In genomic region chr17:49562701-49563415, GRCm38 (mm10) we compare ENCODE assay signal across 8 mouse cellular contexts. TPM values are rescaled to one million over a fixed set of nuclear protein-coding genes. Genes with fewer than 3 reads are reported as not detected.
DNase-seq lines count a peak whose midpoint lies in the region; ATAC-seq and TF ChIP-seq lines count a peak whose summit lies in the region.
"Had no signal": no experiment of that assay in that cellular context is flagged by ENCODE, and none has a peak within 500 bp of the region (broad histone marks: within the 10 kb centered on the region; RNA-seq: fewer than 3 reads in every experiment).

No protein-coding gene starts in this region.

- H3K27ac ChIP-seq in layer of hippocampus, adult 2 months = peak overlapping the region; percentile 82
- H3K27ac ChIP-seq in forebrain, embryonic 15.5 days (replicated peaks) = no peak overlapping the region
- peak overlapping the region; percentile 96 for H3K27ac ChIP-seq in limb, embryonic 15.5 days
- H3K27ac ChIP-seq in small intestine, adult 2 months (ENCODE audit: insufficient read depth, low read depth, low read length) = peak overlapping the region; percentile 57

- no peak for TF ChIP-seq POLR2A in small intestine, adult 2 months (IDR thresholded peaks at IDR 0.05; ENCODE audit: low read depth, low read length)

- WGBS in forebrain, embryonic 15.5 days = 45% methylated on average over 5 of the region's 5 CpGs
- whole genome bisulfite sequencing in limb, embryonic 15.5 days = 8% methylated on average over 5 of the region's 5 CpGs
- WGBS in small intestine, adult 2 months = 20% methylated on average over 5 of the region's 5 CpGs

- ATAC-seq in forebrain, embryonic 15.5 days (replicated peaks) = no peak
- ATAC-seq in limb, embryonic 15.5 days (ENCODE audit: insufficient number of reproducible peaks, low FRiP score, low TSS enrichment, low read depth) = no peak

- peak overlapping the region; percentile 48 for H3K4me3 ChIP-seq in layer of hippocampus, adult 2 months
- H3K4me3 ChIP-seq in forebrain, embryonic 15.5 days = peak overlapping the region; percentile 46; the same call in 1 of the 2 replicates
- H3K4me3 ChIP-seq in limb, embryonic 15.5 days = peak overlapping the region; percentile 59
- peak overlapping the region; percentile 64 for H3K4me3 ChIP-seq in small intestine, adult 2 months (ENCODE audit: low read depth, low read length)

- peak overlapping the region; percentile 89 for H3K4me2 ChIP-seq in forebrain, embryonic 15.5 days (replicated peaks)
- peak overlapping the region; percentile 55 for H3K4me2 ChIP-seq in limb, embryonic 15.5 days

- H3K4me1 ChIP-seq in forebrain, embryonic 15.5 days = peaks cover 20% of the 10 kb centered on the region
- H3K4me1 ChIP-seq in limb, embryonic 15.5 days = peaks cover 29% of the 10 kb centered on the region
- no peaks in the 10 kb centered on the region for H3K4me1 ChIP-seq in small intestine, adult 2 months (ENCODE audit: control insufficient read depth, insufficient read depth, insufficient read length, low read length)

- H3K36me3 ChIP-seq in forebrain, embryonic 15.5 days = no peaks in the 10 kb centered on the region
- no peaks in the 10 kb centered on the region for H3K36me3 ChIP-seq in limb, embryonic 15.5 days
- H3K36me3 ChIP-seq in small intestine, adult 2 months (ENCODE audit: control insufficient read depth, insufficient read depth, low read length) = no peaks in the 10 kb centered on the region

- no peaks in the 10 kb centered on the region for H3K9me3 ChIP-seq in forebrain, embryonic 15.5 days
- H3K9me3 ChIP-seq in limb, embryonic 15.5 days = no peaks in the 10 kb centered on the region

- no peak overlapping the region for H3K9ac ChIP-seq in forebrain, embryonic 15.5 days (replicated peaks)
- peak overlapping the region; percentile 65 for H3K9ac ChIP-seq in limb, embryonic 15.5 days

- DNase-seq in layer of hippocampus, adult 2 months (ENCODE audit: low spot score in 2 of 2) = no peak
- DNase-seq in layer of hippocampus, adult 18-20 months (ENCODE audit: low spot score in 2 of 2) = no peak
- DNase-seq in thymus, adult 18-20 months = no peak
- no peak for DNase-seq in right cerebral cortex, postnatal 14 days
- DNase-seq: gastrocnemius, postnatal 14 days had no signal

- no peak for TF ChIP-seq CTCF in layer of hippocampus, adult 2 months (conservative IDR thresholded peaks at IDR 0.05)
- no peak for TF ChIP-seq CTCF in small intestine, adult 2 months (IDR thresholded peaks at IDR 0.05; ENCODE audit: extremely low read depth, insufficient read length, insufficient replicate concordance, low read depth, low read length)

- no peaks in the 10 kb centered on the region for H3K27me3 ChIP-seq in forebrain, embryonic 15.5 days
- H3K27me3 ChIP-seq in limb, embryonic 15.5 days = no peaks in the 10 kb centered on the region
- H3K27me3 ChIP-seq in small intestine, adult 2 months (ENCODE audit: control insufficient read depth, insufficient read depth, low read length) = peaks cover 5% of the 10 kb centered on the region; the same call in 1 of the 2 replicates

RNA-seq across cellular contexts. Expression of gene Daam2, which starts 1.3 kb away (rescaled TPM):
- total RNA-seq in layer of hippocampus, adult 2 months (2021) = 10 to 100 TPM; 61.2 to 66.7 TPM
- total RNA-seq in layer of hippocampus, adult 18-20 months (2021) = 10 to 100 TPM; 67.1 to 69.5 TPM
- 1.7 and 2.0 TPM in 2 replicates for polyA plus RNA-seq in forebrain, embryonic 15.5 days (2015; fragmentation: Nextera tagmentation; extraction: Ambion mirVana)
- 8.3 and 9.9 TPM in 2 replicates for polyA plus RNA-seq in limb, embryonic 15.5 days (2015; fragmentation: Nextera tagmentation; extraction: Ambion mirVana)
- 2.3 and 3.6 TPM in 2 replicates for polyA plus RNA-seq in small intestine, adult 2 months (2012; rRNA removed)

RNA-seq across cellular contexts. Expression of gene Kif6, which starts 52.1 kb away (rescaled TPM):
- total RNA-seq in layer of hippocampus, adult 2 months (2021) = 1 to 10 TPM; 5.0 to 6.1 TPM
- 1 to 10 TPM; 4.0 to 5.2 TPM for total RNA-seq in layer of hippocampus, adult 18-20 months (2021)
- 1.7 and 2.1 TPM in 2 replicates for polyA plus RNA-seq in forebrain, embryonic 15.5 days (2015; fragmentation: Nextera tagmentation; extraction: Ambion mirVana)
- 1.3 and 1.7 TPM in 2 replicates for polyA plus RNA-seq in limb, embryonic 15.5 days (2015; fragmentation: Nextera tagmentation; extraction: Ambion mirVana)
- 0.05 TPM in 2 replicates for polyA plus RNA-seq in small intestine, adult 2 months (2012; rRNA removed)
- total RNA-seq: gastrocnemius, postnatal 14 days had no signal
